In genomic region chr10:98956124-98956523, GRCm38 (mm10) we compare ENCODE assay signal across 22 mouse cellular contexts. TPM values are rescaled to one million over a fixed set of nuclear protein-coding genes. Genes with fewer than 3 reads are reported as not detected.
DNase-seq lines count a peak whose midpoint lies in the region; ATAC-seq and TF ChIP-seq lines count a peak whose summit lies in the region.
"Had no signal": no experiment of that assay in that cellular context is flagged by ENCODE, and none has a peak within 500 bp of the region (broad histone marks: within the 10 kb centered on the region; RNA-seq: fewer than 3 reads in every experiment).

No protein-coding gene starts in this region.

- H3K27ac ChIP-seq in liver, embryonic 14.5 days, result no peak overlapping the region
- H3K27ac ChIP-seq in limb, embryonic 10.5 days, result peak overlapping the region; percentile 33; the same call in 1 of the 2 replicates
- H3K27ac ChIP-seq: embryonic facial prominence, embryonic 10.5 days; forebrain, embryonic 15.5 days; gastrocnemius, adult 2 months; heart, adult 2 months; heart, embryonic 15.5 days; hindbrain, embryonic 15.5 days had no signal

- H3K4me3 ChIP-seq in liver, embryonic 14.5 days (ENCODE audit: insufficient read depth in 1 of 2, low read depth in 2 of 2, low read length in 2 of 2), result no peak overlapping the region
- H3K4me3 ChIP-seq in limb, embryonic 10.5 days, result no peak overlapping the region
- H3K4me3 ChIP-seq: embryonic facial prominence, embryonic 10.5 days; forebrain, embryonic 15.5 days; gastrocnemius, adult 2 months; heart, adult 2 months; heart, embryonic 15.5 days; hindbrain, embryonic 15.5 days had no signal

- H3K36me3 ChIP-seq in liver, embryonic 14.5 days (replicated peaks; ENCODE audit: control insufficient read depth, insufficient read depth, low read depth), result no peaks in the 10 kb centered on the region
- no peaks in the 10 kb centered on the region for H3K36me3 ChIP-seq in limb, embryonic 10.5 days
- H3K36me3 ChIP-seq: embryonic facial prominence, embryonic 10.5 days; forebrain, embryonic 15.5 days; heart, embryonic 15.5 days; hindbrain, embryonic 15.5 days had no signal

- no peak overlapping the region for H3K4me2 ChIP-seq in liver, embryonic 14.5 days (ENCODE audit: low read depth)
- H3K4me2 ChIP-seq: forebrain, embryonic 15.5 days; heart, embryonic 11.5 days; heart, embryonic 15.5 days; hindbrain, embryonic 15.5 days had no signal

- H3K9ac ChIP-seq in liver, embryonic 14.5 days (replicated peaks), result no peak overlapping the region
- H3K9ac ChIP-seq: forebrain, embryonic 15.5 days; heart, embryonic 15.5 days; hindbrain, embryonic 15.5 days had no signal

- no peaks in the 10 kb centered on the region for H3K27me3 ChIP-seq in liver, embryonic 14.5 days (ENCODE audit: control insufficient read depth, insufficient read depth, low read length)
- H3K27me3 ChIP-seq in limb, embryonic 10.5 days (ENCODE audit: low read depth, poor library complexity, severe bottlenecking), result no peaks in the 10 kb centered on the region
- H3K27me3 ChIP-seq: CH12.LX; forebrain, embryonic 15.5 days; heart, embryonic 15.5 days; hindbrain, embryonic 15.5 days; Patski had no signal

- H3K4me1 ChIP-seq in liver, embryonic 14.5 days (replicated peaks; ENCODE audit: control insufficient read depth in 2 of 2, insufficient read depth in 2 of 2, low read length in 1 of 2), result peaks cover 4 to 13% of the 10 kb centered on the region in 2 experiments
- H3K4me1 ChIP-seq in limb, embryonic 10.5 days, result peaks cover 19% of the 10 kb centered on the region

- no peak for TF ChIP-seq CTCF in liver, embryonic 14.5 days (IDR thresholded peaks at IDR 0.05; ENCODE audit: low read depth)

- H3K9me3 ChIP-seq in liver, embryonic 14.5 days (ENCODE audit: control insufficient read depth, low read length), result no peaks in the 10 kb centered on the region
- no peaks in the 10 kb centered on the region for H3K9me3 ChIP-seq in limb, embryonic 10.5 days (replicated peaks)
- H3K9me3 ChIP-seq: embryonic facial prominence, embryonic 10.5 days; forebrain, embryonic 15.5 days; heart, embryonic 15.5 days; hindbrain, embryonic 15.5 days had no signal

- DNase-seq in heart, adult 11 months, result peak; percentile 63
- no peak for DNase-seq in heart, adult 18-20 months
- DNase-seq in liver, embryonic 14.5 days (ENCODE audit: low read depth in 3 of 3, low spot score in 3 of 3), result no peak
- DNase-seq in liver, result no peak
- DNase-seq in limb, embryonic 10.5 days (ENCODE audit: low spot score), result no peak
- no peak for DNase-seq in gastrocnemius, postnatal 36 days
- DNase-seq: adrenal gland, postnatal 14 days; cerebellum, adult 11-12 months; cerebellum, adult 9-10 months; cerebellum, postnatal 25 days; gastrocnemius, adult 2 months; gastrocnemius, postnatal 25 days; heart, postnatal 14 days had no signal

- TF ChIP-seq EP300 in liver, embryonic 14.5 days (IDR thresholded peaks at IDR 0.05; ENCODE audit: low read depth), result no peak

- 75% methylated on average over 3 of the region's 3 CpGs for WGBS in liver, embryonic 14.5 days (ENCODE audit: insufficient replicate concordance)
- WGBS in limb, embryonic 10.5 days, result 95% methylated on average over 3 of the region's 3 CpGs

- intact Hi-C loops in gastrocnemius, postnatal 36 days (cut with DNase I), result no loop called here

- 0 out of 2 replicates have a peak, but pooled peaks have one; percentile 28 for ATAC-seq in liver, embryonic 14.5 days (ENCODE audit: insufficient read depth)
- ATAC-seq: activated CD4-positive, CD25-positive, alpha-beta regulatory T cell, adult 4 months; forebrain, embryonic 15.5 days; Patski had no signal

RNA-seq across cellular contexts. Expression of gene Atp2b1, which starts 41.9 kb away (rescaled TPM):
- 10 to 100 TPM; 61.2 to 61.4 TPM for total RNA-seq in heart, adult 18-20 months (2021)
- 5.2 and 7.4 TPM in 2 replicates for polyA plus RNA-seq in liver, embryonic 14.5 days (2012; rRNA removed)
- polyA plus RNA-seq in liver, embryonic 14.5 days (2014; fragmentation: Nextera tagmentation; extraction: Ambion mirVana), result 27.6 and 29.0 TPM in 2 replicates
- 105 and 110 TPM in 2 replicates for polyA plus RNA-seq in limb, embryonic 10.5 days (2016; fragmentation: Nextera tagmentation; extraction: Ambion mirVana)
- total RNA-seq in gastrocnemius, postnatal 36 days (2021), result 10 to 100 TPM; 58.2 to 67.0 TPM
